Mouse (Mus musculus): ENCODE data around the gene Kpna3. TPM values are rescaled to one million over a fixed set of nuclear protein-coding genes. Genes with fewer than 3 reads are reported as not detected.
"Not testable (repeated sequence)": the region's sequence is repeated elsewhere in the genome, so short reads cannot be mapped to it uniquely, and the experiment has no call there.

Gene Kpna3
- polyA plus RNA-seq, 1 experiment = 30.4 TPM

- DNase-seq (ENCODE audit: low spot score) = no peak
These were observed 44.9 kb downstream of the Kpna3 start for GRCm38 (mm10) chr14:61394745-61395144.

GRCm38 (mm10) chr14:61390586-61390985 is 49.1 kb downstream of the Kpna3 start:
- DNase-seq (ENCODE audit: low spot score) = no peak

DNA sequence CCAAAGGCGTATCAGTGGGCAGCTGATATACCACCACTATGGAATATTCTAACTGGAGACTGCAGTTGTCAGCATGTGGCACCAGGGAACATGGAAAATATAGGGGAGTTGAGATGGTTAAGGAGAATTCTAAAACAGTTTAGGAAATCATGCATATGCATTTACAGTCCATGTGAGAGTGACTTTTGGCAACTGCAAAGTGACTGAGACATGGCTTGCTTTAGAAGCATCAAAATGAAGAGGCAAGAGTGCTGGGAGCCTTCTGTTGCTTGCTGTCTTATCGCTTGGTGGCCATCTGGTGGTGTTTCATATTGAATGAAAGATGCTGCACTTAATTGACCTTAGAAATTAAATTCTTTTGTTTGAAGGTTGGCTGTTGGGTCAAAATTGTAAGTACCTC is 72.4 kb downstream of the Kpna3 start:
- no peak for DNase-seq (ENCODE audit: low spot score)

DNA sequence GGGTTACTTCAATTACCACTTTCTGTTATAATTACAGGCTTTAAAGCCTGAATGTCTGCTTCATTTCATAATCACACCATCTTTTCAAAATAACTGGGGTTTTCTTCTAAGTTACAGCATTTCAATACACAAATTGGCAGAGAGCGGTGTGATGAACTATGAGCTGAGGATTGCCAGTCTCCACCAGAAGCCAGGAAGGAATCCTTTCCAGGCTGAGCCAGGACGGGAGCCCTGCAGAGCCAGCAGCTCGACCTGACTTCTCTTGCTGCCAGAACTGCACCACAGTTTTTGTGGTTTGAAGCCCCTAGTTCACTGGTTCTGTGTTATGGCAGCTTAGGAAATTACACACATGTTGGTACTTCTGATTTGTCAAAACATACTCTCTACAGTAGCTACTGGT is 75.0 kb downstream of the Kpna3 start:
- DNase-seq (ENCODE audit: low spot score) = no peak

- DNase-seq (ENCODE audit: low spot score) = no peak
These were observed 75.9 kb downstream of the Kpna3 start for GRCm38 (mm10) chr14:61363734-61364133.

- no peak for DNase-seq (ENCODE audit: low spot score)
These were observed 77.4 kb downstream of the Kpna3 start for GRCm38 (mm10) chr14:61362268-61362667.

DNA sequence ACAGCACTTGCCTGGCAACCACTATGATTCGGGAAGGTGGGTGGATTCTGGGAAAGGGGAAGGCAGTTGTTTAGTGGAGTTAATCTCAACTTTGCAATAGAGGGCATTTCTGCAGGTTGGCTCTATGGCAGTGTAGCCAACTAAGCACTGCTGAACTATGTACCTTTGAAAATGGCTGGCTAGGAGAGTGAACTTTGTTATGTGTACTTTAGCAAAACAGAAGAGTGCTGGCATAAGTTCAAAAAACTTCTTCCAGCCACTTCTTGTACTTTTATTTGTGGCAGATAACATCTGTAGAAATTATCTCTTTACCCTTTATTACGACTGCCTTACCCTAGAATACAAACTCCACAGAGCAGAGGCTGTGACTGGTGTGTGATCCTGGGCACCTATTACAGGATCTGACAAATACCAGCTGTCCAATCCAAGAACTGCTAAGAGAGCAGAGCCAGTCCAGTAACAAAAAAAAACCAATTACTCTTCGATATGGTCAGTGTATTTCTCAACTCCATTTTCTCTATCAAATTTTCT is 78.6 kb downstream of the Kpna3 start:
- no peak for DNase-seq (ENCODE audit: low spot score)

GRCm38 (mm10) chr14:61360131-61360980 is 79.3 kb downstream of the Kpna3 start, which contains the start of gene Ebpl:
Gene Ebpl (minus strand): TSS chr14:61360439.
- peak; percentile 90 for DNase-seq (ENCODE audit: low spot score)

GRCm38 (mm10) chr14:61354251-61355235 is 85.1 kb downstream of the Kpna3 start:
- no peak for DNase-seq (ENCODE audit: low spot score)

- DNase-seq (ENCODE audit: low spot score) = no peak
These were observed 88.9 kb downstream of the Kpna3 start for GRCm38 (mm10) chr14:61350808-61351207.

DNA sequence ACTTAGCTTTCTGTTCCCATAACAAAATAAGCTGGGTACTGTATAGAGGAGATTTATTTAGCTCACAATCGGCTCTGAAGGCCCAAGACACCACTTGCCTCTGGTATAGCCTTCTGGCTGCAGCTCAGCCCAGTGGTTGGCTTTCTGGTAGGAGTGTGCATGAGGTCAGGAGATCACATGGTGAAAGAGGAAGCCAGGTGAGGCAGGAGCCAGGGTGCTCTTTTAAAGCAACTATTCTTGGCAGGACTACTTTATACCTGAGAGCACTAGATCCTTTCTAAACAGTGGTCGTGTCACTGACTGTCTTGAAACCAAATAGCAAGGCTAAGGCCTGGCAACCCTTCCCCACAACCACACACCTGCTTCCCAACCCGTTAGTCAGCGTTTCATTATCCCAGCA is 89.8 kb downstream of the Kpna3 start:
- DNase-seq (ENCODE audit: low spot score) = no peak

- DNase-seq (ENCODE audit: low spot score) = no peak
These were observed 92.6 kb downstream of the Kpna3 start for GRCm38 (mm10) chr14:61346827-61347698.

DNA sequence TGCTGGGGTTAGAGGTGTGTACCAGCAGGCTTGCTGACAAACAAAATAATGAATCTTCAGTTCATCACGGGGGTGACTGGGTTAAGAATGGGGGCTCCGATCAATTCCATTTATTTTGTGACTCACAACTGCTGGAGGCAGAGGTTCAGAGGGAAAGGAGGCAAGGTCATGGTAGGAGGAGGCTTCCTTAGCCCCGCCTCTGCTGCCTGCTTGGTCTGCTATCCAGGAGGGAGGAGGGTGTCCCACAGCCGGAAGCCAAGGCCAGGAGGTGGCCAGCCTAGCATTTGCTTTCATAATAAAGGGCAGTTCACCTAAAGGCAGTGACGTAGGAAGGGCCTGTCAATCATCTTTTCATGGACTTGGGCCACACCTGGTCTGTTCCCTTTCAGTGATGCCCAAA is 95.1 kb downstream of the Kpna3 start:
- no peak for DNase-seq (ENCODE audit: low spot score)

DNA sequence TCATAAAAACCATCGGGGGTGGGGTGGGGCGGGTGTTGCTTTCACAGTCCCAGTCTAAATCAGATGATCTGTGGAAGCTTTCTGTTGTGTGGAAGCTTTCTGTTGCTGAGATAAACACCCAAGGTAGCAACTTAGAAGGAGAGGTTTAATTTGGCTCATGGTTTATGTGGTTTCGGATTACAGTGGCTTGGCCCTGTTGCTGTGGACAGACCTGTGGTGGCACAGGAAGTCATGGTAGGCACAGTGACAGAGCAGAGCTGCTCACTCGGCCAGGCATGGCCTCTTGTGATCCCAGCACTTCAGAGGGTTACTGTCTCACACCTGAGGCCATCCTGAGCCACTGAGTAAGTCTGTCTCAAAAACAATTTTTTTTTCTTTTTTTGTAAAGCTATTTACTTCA is 100.3 kb downstream of the Kpna3 start:
- no peak for DNase-seq (ENCODE audit: low spot score)

- peak; percentile 67 for DNase-seq (ENCODE audit: low spot score)
These were observed 108.6 kb downstream of the Kpna3 start for GRCm38 (mm10) chr14:61330996-61331561.

- DNase-seq (ENCODE audit: low spot score) = no peak
These were observed 109.1 kb downstream of the Kpna3 start for GRCm38 (mm10) chr14:61330591-61330990.

DNA sequence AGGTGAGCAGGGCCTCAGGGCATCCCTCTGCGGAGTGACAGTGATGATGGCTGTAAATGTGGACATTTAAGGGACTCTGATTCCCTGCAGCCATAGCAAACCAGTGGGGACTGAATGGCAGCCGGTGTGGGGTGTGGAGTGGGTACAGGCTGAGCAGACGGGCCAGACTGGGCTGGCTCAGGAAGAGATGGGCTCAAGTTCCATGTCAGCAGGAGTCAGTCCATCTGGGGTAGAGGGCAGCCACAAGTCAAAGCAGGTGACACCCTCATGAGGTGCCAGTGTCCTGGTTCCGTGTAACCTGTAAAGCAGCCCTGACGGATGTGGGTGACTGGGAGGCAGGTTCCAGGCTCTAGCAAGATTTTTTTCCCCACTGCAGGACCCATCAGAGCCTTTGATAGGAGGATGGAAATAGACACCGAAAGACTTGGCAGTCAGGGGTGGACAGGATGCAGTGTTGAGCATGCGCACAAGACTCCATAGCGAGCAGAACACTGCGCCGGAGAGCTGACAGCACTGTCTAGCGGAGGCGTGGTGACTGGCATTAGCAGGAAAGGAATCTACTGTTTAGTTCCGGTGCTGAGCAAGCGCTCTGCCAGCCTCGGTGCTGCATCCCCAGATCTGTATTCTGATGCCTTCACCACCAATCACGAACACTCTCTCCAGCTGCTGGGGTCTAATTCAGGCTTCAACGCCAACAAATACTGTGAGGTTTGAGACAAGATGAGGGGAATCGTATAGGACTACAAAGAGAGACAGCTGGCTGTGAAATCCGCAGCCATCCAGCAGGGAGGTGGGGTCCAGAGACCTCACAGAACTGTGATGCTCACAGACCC is 111.8 kb downstream of the Kpna3 start:
- DNase-seq (ENCODE audit: low spot score) = peak; percentile 35

DNA sequence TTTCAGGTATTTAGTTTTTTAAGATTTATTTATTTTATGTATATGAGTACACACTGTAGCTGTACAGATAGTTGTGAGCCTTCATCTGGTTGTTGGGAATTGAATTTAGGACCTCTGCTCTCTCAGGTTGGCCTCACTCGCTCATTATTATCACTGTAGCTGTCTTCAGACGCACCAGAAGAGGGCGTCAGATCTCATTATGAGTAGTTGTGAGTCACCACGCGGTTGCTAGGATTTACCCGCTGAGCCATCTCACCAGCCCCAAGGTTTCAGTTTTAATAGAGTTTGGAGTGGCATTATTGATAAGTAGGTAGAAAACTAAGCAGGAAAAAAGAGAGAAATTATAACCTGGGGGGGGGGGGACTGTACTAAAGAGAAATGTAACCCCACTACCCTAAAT is 112.7 kb downstream of the Kpna3 start:
- not testable (repeated sequence) for DNase-seq (ENCODE audit: low spot score)

DNA sequence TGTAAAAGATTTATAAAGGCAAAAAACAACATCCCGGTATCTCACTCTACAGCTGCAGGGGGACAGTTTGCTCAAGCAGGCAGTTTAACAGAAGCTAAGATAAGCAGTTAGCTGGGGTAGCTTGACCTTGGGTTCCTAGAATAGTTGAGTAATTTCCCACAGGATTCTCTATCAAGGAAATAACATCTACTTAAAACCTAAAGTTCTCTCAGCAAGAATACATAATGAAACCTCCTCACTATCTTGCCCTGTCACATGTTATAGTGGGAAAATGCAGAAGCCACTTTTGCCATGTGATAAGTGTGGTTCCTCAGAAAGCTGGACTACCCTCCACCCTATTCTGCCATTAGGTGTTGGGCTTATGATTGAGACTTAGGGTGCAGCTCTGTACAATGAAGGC is 116.9 kb downstream of the Kpna3 start:
- no peak for DNase-seq (ENCODE audit: low spot score)

- DNase-seq (ENCODE audit: low spot score) = no peak
These were observed 118.5 kb downstream of the Kpna3 start for GRCm38 (mm10) chr14:61321200-61321599.
